Mouse (Mus musculus) spleen, adult 2 months (tissue): ENCODE data around the gene Fam185a.

ENCODE experiments used
- CTCF ChIP-seq: fragments of 200-500 bp; IDR thresholded peaks from 2 replicates; pipeline ENCODE4 v1.5.1; 2011; ENCODE audit warnings: mild to moderate bottlenecking, inconsistent platforms; ENCODE audit not compliant: insufficient read depth, insufficient read length, insufficient replicate concordance; ENCODE audit errors: extremely low read depth
- POLR2A ChIP-seq: fragments of 200-500 bp; IDR thresholded peaks from 2 replicates; pipeline ENCODE4 v1.6.1; 2011; ENCODE audit warnings: low read depth, low read length, inconsistent platforms

- TF ChIP-seq CTCF (no peak), POLR2A (no peak)
Observed at GRCm38 (mm10) chr5:21492213-21492612, 67.5 kb downstream of the Fam185a start.
